Mouse (Mus musculus): ENCODE results near the gene Gm15013.
"Not testable (repeated sequence)": the region's sequence is repeated elsewhere in the genome, so short reads cannot be mapped to it uniquely, and the experiment has no call there.

DNA sequence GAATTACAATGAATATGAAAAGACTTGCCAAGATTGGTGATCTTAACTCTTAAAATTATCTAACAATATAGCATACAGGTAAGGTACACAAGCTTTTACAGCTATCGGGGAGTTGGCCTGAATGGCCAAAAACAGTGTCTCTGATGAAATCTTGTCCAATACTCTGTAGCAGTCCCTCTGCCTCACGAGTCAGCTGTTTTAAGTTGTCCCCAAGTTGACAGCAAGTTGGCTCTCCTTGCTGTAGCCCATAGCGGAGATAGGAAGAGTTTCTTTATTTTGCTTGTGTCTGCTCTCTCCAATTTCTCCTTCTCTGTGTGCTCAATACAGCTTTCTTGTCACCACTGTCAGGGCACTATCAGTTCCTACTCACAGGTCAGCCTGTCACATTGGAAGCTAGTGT, 44.4 kb upstream of the Gm15013 start:
- not testable (repeated sequence) for TF ChIP-seq CTCF (IDR thresholded peaks at IDR 0.05; ENCODE audit: borderline replicate concordance, insufficient read depth, low read depth, low read length); POLR2A (IDR thresholded peaks at IDR 0.05; ENCODE audit: borderline replicate concordance, insufficient read depth, low read length)
